Mouse (Mus musculus): ENCODE data around the gene Adamtsl1. TPM values are rescaled to one million over a fixed set of nuclear protein-coding genes. Genes with fewer than 3 reads are reported as not detected.

Adamtsl1 gene
- total RNA-seq (2023; ENCODE audit: inconsistent age), result 0.26 TPM in 1 of 4 replicates, not detected in the others

DNA sequence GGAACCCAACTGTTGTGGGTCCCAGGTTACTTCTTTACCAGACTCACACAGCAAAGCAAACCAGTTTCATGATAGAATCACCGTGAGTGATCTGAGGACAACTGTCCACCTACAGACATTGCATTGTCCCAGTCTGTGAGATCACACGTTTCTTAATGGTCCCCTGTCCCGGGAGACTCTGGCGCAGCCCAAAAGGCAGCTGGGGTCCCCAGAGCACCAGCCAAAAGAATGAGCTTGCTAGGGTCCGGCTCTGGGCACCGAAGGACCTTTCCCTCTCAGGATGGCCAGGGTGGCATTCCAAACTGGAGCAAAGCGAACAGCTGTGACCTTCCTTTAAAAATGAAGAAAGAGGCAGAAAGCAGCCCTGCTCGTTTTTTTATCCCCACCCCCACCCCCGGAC is at the start of gene Adamtsl1:
TSS of gene Adamtsl1 (plus strand) at position 381 of the 400 bp plus-strand sequence.

